Mouse (Mus musculus) forebrain, postnatal 0 days (tissue): ENCODE results near the gene 1700019D03Rik. TPM values are rescaled to one million over a fixed set of nuclear protein-coding genes. Genes with fewer than 3 reads are reported as not detected.

Experiments used
- ATAC-seq: fragments of 200-750 bp; cut with Nextera tagmentation; 2 replicates; pipeline ENCODE4 v1.8.0; 2017; ENCODE audit warnings: mild to moderate bottlenecking, moderate library complexity
- DNase-seq: peaks from one replicate; pipeline ENCODE4 v3.0.0-alpha.2; 2015
- H3K27ac ChIP-seq: fragments of 300-500 bp; sonication (generic); 2 replicates; pipeline ENCODE4 v1.5.1; 2014; ENCODE audit warnings: low read depth, mild to moderate bottlenecking, antibody characterized with exemption, low read length, moderate library complexity, mixed read lengths
- H3K27me3 ChIP-seq: fragments of 300-500 bp; sonication (generic); 2 replicates; pipeline ENCODE4 v1.6.1; 2014; ENCODE audit warnings: mild to moderate bottlenecking, low read length, mixed read lengths; ENCODE audit not compliant: insufficient read depth
- H3K36me3 ChIP-seq: fragments of 300-500 bp; sonication (generic); 2 replicates; pipeline ENCODE4 v1.6.1; 2014; ENCODE audit warnings: mild to moderate bottlenecking, moderate library complexity; ENCODE audit not compliant: insufficient read depth
- H3K4me1 ChIP-seq: fragments of 300-500 bp; sonication (generic); 2 replicates; pipeline ENCODE4 v1.6.1; 2014; ENCODE audit warnings: antibody characterized with exemption; ENCODE audit not compliant: insufficient read depth
- H3K4me2 ChIP-seq: fragments of 300-500 bp; sonication (generic); 2 replicates; pipeline ENCODE4 v1.6.1; 2014; ENCODE audit warnings: low read depth, mild to moderate bottlenecking, moderate library complexity
- H3K4me3 ChIP-seq: fragments of 300-500 bp; sonication (generic); 2 replicates; pipeline ENCODE4 v1.5.1; 2014; ENCODE audit warnings: low read depth, low read length, mixed read lengths
- H3K9ac ChIP-seq: fragments of 300-500 bp; sonication (generic); 2 replicates; pipeline ENCODE4 v1.6.1; 2014; ENCODE audit warnings: mild to moderate bottlenecking
- H3K9me3 ChIP-seq: fragments of 300-500 bp; sonication (generic); 2 replicates; pipeline ENCODE4 v1.6.1; 2016; ENCODE audit warnings: low read length
- CTCF ChIP-seq: sonication (generic); IDR thresholded peaks from 2 replicates; pipeline ENCODE4 v1.5.1; 2016; ENCODE audit warnings: antibody characterized with exemption, control low read depth, low read depth
- WGBS: fragments of 180-500 bp; shearing (Covaris S2); extraction: QIAGEN DNeasy Blood & Tissue Kit; methylation state at CpG from one replicate; pipeline ENCODE4 v1.1.7; 2014; 5-methylcytosine and 5-hydroxymethylcytosine counted together
- polyA plus RNA-seq: library from polyadenylated mRNA; unstranded; fragments of >200 nt; fragmentation: Nextera tagmentation; extraction: Ambion mirVana; gene quantifications from 2 replicates; pipeline ENCODE4 v1.2.1, GENCODE M21; 2015
- total RNA-seq: library from RNA; depleted of rRNA; stranded (reverse); fragments of >200 nt; gene quantifications from 2 replicates; pipeline ENCODE4 v1.2.3, GENCODE M21; 2014

Gene 1700019D03Rik
- total and polyA plus RNA-seq, 2 experiments from 2014 or later: 3.2 to 5.7 TPM

DNA sequence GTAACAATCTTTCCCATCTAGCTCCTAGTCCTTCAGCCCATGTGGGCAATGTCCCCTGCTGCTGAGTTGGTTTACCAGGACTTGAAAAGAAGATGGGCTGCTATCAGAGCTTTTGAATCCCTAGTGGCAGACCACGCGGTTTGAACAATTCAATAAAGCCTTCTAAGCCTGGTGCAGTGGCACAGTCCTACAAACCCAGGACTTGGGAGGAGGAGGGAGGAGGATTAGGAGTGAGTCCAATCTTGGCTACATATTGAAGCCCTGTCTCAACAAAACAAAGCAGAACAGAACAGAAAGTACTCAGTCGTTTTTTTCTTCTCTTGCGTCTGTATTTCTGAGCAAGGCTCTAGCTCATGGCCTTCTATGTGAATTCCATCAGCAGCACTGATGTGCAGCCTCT is 63.2 kb downstream of the 1700019D03Rik start:
- WGBS: 45% methylated on average over 4 of the region's 4 CpGs
- Histone ChIP-seq H3K9me3 (no peaks in the 10 kb centered on the region), H3K9ac (no peak overlapping the region), H3K4me2 (no peak overlapping the region), H3K4me1 (0 out of 2 replicates have a peak, but pooled peaks cover 5% of the 10 kb centered on the region), H3K4me3 (no peak overlapping the region), H3K27me3 (no peaks in the 10 kb centered on the region), H3K36me3 (no peaks in the 10 kb centered on the region), H3K27ac (no peak overlapping the region)
- no peak for ATAC-seq
- no peak for DNase-seq
- TF ChIP-seq CTCF: no peak

DNA sequence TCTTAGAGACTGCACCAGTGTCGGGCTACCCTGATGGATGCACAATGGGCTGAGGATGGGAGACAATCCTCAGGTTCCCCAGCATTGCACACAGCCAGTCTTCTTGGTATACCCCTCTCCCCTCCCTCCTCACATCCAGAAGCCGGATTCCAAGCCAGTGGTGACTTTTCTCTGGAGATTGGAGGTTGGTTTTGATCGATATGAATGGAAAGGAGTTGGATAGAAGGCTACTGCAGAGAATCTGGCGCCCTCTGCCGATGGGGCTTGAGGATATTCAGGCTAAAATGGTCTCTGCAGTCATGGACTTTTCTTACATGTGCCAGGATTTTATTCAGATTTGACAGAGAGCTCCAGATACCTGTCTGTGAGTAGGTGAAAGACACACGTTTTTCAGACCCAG is 64.9 kb downstream of the 1700019D03Rik start:
- Histone ChIP-seq H3K27me3 (no peaks in the 10 kb centered on the region), H3K36me3 (no peaks in the 10 kb centered on the region), H3K27ac (no peak overlapping the region), H3K4me3 (no peak overlapping the region), H3K9me3 (no peaks in the 10 kb centered on the region), H3K9ac (no peak overlapping the region), H3K4me2 (no peak overlapping the region), H3K4me1 (0 out of 2 replicates have a peak, but pooled peaks cover 5% of the 10 kb centered on the region)
- TF ChIP-seq CTCF: peak; percentile 48
- WGBS: 37% methylated on average over 6 of the region's 6 CpGs
- no peak for DNase-seq
- no peak for ATAC-seq

DNA sequence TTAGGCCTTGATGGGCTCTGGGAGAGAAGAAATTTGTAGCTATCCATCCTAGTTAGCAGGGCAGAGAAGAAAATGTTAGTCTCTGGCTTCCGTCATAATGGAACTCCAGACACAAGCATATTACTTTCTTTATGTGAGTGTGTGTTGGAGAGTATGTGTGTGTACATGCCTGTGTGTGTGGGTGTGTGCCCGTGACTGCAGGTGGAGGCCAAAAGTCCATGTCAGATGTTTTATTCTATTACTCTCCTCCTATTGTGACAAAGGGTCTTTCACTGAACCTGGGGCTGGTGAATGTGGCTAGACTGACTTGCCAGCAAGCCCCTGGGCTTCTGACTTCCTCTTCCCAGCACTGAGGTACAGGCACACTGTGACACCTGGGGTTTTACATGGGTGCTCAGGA is 65.5 kb downstream of the 1700019D03Rik start:
- Histone ChIP-seq H3K4me2 (no peak overlapping the region), H3K9ac (no peak overlapping the region), H3K4me1 (0 out of 2 replicates have a peak, but pooled peaks cover 5% of the 10 kb centered on the region), H3K4me3 (no peak overlapping the region), H3K9me3 (no peaks in the 10 kb centered on the region), H3K27me3 (no peaks in the 10 kb centered on the region), H3K36me3 (no peaks in the 10 kb centered on the region), H3K27ac (no peak overlapping the region)
- no peak for TF ChIP-seq CTCF
- DNase-seq (no peak), ATAC-seq (no peak)
- WGBS: 88% methylated on average over 2 of the region's 2 CpGs

DNA sequence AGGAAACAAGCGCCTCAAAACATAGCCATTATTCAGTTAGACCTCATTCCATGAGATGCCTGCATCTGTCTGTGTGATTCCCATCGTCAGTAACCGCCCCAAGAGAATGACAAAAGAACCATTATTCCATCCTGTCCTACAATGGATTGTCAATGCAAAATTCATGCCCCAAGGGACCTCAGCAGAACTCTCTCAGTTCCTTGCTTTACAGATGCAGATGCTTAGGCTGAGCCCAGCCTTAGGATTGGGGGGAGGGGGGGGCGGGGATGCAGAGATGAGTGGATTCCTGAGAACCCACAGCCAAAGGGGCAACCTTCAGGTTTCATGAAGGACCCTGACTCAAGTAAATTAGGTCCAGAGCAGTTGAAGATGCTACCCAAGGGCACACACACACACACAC is 66.4 kb downstream of the 1700019D03Rik start:
- Histone ChIP-seq H3K27ac (no peak overlapping the region), H3K4me1 (0 out of 2 replicates have a peak, but pooled peaks cover 5% of the 10 kb centered on the region), H3K36me3 (no peaks in the 10 kb centered on the region), H3K9me3 (no peaks in the 10 kb centered on the region), H3K4me3 (peak overlapping the region; percentile 59), H3K4me2 (peak overlapping the region; percentile 99), H3K27me3 (no peaks in the 10 kb centered on the region), H3K9ac (peak overlapping the region; percentile 67; the same call in 1 of the 2 replicates)
- ATAC-seq (no peak), DNase-seq (no peak)
- WGBS: 15% methylated on average over 4 of the region's 4 CpGs
- TF ChIP-seq CTCF: no peak

DNA sequence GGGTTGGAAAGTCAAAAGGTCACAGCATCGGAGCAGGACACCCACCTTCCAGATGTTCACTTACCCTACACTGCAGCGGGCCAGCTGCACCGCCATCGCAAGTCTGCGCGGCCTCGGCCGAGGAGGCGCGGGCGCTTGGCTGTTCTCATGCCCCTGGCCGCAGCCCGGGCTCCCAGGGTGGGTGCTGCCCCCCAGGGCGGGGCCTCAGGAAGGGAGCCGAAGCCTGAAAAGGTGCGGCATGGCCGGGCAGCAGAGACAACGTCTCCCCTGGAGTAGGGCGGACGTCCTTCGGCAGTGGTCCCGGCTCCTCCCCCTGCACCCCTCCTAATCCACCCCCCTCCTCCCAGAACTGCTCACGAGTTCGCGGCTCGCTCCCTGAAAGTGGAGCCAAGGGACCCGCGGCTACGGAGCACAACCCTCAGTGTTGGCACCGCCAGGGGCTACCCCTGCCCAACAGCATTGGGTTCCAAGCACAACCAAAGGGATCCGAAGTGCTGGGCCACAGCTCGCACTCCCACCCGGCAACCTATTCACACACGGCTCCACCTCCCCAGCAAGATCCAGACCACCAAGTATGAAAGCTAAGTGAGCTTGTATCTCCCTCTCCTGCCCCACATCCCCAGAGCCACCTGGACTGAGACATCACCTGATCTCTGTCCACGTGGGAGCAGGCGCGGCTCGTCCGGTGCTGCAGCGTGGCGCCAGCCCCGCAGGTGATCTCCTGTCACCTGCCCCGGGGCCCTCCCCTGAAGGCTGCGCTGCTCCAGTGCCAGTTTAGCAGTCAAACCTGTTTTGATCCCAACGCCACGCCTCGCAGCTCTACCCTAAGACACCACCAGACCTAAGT is 67.2 kb downstream of the 1700019D03Rik start:
- H3K4me1 ChIP-seq: 0 out of 2 replicates have a peak, but pooled peaks cover 5% of the 10 kb centered on the region
- no peaks in the 10 kb centered on the region for H3K9me3 ChIP-seq
- peak overlapping the region; percentile 62 for H3K27ac ChIP-seq
- 2% methylated on average over 47 of the region's 47 CpGs for WGBS
- peak; percentile 39 for DNase-seq
- ATAC-seq: peak; percentile 79
- H3K27me3 ChIP-seq: no peaks in the 10 kb centered on the region
- peak overlapping the region; percentile 99 for H3K4me2 ChIP-seq
- no peaks in the 10 kb centered on the region for H3K36me3 ChIP-seq
- H3K4me3 ChIP-seq: peak overlapping the region; percentile 59
- TF ChIP-seq CTCF: no peak
- peak overlapping the region; percentile 67 for H3K9ac ChIP-seq

DNA sequence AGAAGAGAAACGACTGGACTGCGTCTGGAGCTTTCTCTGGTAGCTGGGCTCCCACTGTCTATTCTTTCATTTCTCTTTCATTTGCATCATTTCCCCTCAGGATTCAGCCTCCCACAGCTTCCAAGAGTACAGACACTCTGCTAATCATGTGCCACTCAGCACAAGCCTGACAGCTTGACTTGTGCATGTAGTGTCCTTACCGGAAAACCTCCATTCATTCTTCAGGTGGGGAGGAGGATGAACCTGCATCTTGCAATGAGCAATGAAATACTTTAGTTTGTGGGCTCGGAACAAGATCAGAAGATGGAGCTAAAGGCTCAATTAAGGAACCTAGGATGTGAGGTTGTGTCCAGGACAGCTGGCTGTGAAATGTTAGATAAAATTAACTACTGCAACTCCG is 67.8 kb downstream of the 1700019D03Rik start:
- Histone ChIP-seq H3K27ac (no peak overlapping the region), H3K4me3 (peak overlapping the region; percentile 59), H3K9ac (peak overlapping the region; percentile 67), H3K36me3 (no peaks in the 10 kb centered on the region), H3K4me2 (peak overlapping the region; percentile 99), H3K4me1 (0 out of 2 replicates have a peak, but pooled peaks cover 5% of the 10 kb centered on the region), H3K9me3 (no peaks in the 10 kb centered on the region), H3K27me3 (no peaks in the 10 kb centered on the region)
- peak; percentile 63 for DNase-seq
- peak; percentile 52 for TF ChIP-seq CTCF
- ATAC-seq: peak; percentile 73
- WGBS: 2% methylated on average over 5 of the region's 5 CpGs
